Mouse (Mus musculus): ENCODE results near the gene Cox5b. TPM values are rescaled to one million over a fixed set of nuclear protein-coding genes. Genes with fewer than 3 reads are reported as not detected.
A peak's percentile ranks its signal among the peaks of the same experiment; 100 is the strongest.

The Cox5b gene
- polyA plus RNA-seq (2014; fragmentation: Nextera tagmentation; extraction: Ambion mirVana) = 772 and 811 TPM in 2 replicates

- DNase-seq (ENCODE audit: low spot score) (peak; percentile 99), ATAC-seq (ENCODE audit: low FRiP score) (peak; percentile 95)
- no peaks in the 10 kb centered on the region for H3K27me3 ChIP-seq (ENCODE audit: control insufficient read depth, insufficient read depth, low read length)
- no peaks in the 10 kb centered on the region for H3K9me3 ChIP-seq (ENCODE audit: control insufficient read depth, low read length)
- peak within 1 kb of the TSS; percentile 76 for H3K4me3 ChIP-seq (replicated peaks; ENCODE audit: low read length)
- H3K4me1 ChIP-seq (replicated peaks; ENCODE audit: control insufficient read depth, insufficient read depth, low read length) = peaks cover 6% of the 10 kb centered on the region
- H3K4me2 ChIP-seq (replicated peaks) = peak within 1 kb of the TSS; percentile 87
- peak within 1 kb of the TSS; percentile 52; the same call in 1 of the 2 replicates for H3K27ac ChIP-seq
- H3K9ac ChIP-seq = peak within 1 kb of the TSS; percentile 81
- WGBS = 1% methylated on average over 67 of the region's 68 CpGs
- peaks cover 25% of the 10 kb centered on the region for H3K36me3 ChIP-seq (replicated peaks; ENCODE audit: control insufficient read depth, insufficient read depth)
Measured at GRCm38 (mm10) chr1:36691271-36692155, at the start of gene Cox5b. Gene Cox5b, plus strand, starts transcription at chr1:36691449.

DNA sequence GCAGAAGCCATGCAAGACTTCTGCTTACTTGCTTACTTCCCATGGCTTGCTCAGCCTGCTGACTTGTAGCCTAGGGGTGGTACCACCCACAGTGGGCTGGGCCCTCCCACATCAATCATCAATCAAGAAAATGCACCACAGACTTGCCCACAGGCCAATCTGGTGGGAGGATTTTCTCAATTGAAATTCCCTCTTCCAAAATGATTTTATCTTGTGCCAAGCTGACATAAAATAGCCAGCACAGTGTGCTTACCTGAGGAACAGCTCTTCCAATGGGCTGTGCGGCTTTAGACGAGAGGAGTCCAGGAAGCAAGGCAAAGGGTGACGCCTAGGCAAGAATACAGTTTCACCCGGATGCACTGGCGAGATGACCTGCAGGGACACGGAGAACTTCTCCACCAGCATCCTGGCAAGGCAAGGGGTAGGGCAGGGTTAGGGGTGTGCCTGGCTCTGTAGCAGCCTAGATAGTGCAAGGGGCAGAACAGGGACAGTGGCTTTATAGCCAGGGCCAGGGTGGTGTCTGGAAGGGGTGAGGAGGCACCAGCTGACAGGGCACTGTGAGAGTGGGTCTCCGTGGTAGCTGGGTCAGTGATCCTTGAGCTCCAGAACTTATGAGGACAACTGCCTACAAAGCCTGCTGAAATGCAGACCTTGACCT is 47.2 kb upstream of the Cox5b start:
- Histone ChIP-seq H3K4me3 (replicated peaks; ENCODE audit: low read length) (no peak overlapping the region), H3K27ac (no peak overlapping the region), H3K4me1 (replicated peaks; ENCODE audit: control insufficient read depth, insufficient read depth, low read length) (no peaks in the 10 kb centered on the region), H3K4me2 (replicated peaks) (no peak overlapping the region), H3K36me3 (replicated peaks; ENCODE audit: control insufficient read depth, insufficient read depth) (no peaks in the 10 kb centered on the region), H3K9ac (no peak overlapping the region), H3K9me3 (ENCODE audit: control insufficient read depth, low read length) (no peaks in the 10 kb centered on the region), H3K27me3 (ENCODE audit: control insufficient read depth, insufficient read depth, low read length) (no peaks in the 10 kb centered on the region)
- ATAC-seq (ENCODE audit: low FRiP score) (no peak), DNase-seq (ENCODE audit: low spot score) (no peak)
- 89% methylated on average over 7 of the region's 7 CpGs for WGBS

GRCm38 (mm10) chr1:36644615-36645007 is 46.6 kb upstream of the Cox5b start:
- H3K4me1 ChIP-seq (replicated peaks; ENCODE audit: control insufficient read depth, insufficient read depth, low read length) = no peaks in the 10 kb centered on the region
- H3K9ac ChIP-seq = no peak overlapping the region
- no peaks in the 10 kb centered on the region for H3K36me3 ChIP-seq (replicated peaks; ENCODE audit: control insufficient read depth, insufficient read depth)
- no peaks in the 10 kb centered on the region for H3K9me3 ChIP-seq (ENCODE audit: control insufficient read depth, low read length)
- no peak overlapping the region for H3K4me2 ChIP-seq (replicated peaks)
- H3K4me3 ChIP-seq (replicated peaks; ENCODE audit: low read length) = no peak overlapping the region
- 85% methylated on average over 9 of the region's 9 CpGs for WGBS
- no peaks in the 10 kb centered on the region for H3K27me3 ChIP-seq (ENCODE audit: control insufficient read depth, insufficient read depth, low read length)
- no peak for ATAC-seq (ENCODE audit: low FRiP score)
- no peak for DNase-seq (ENCODE audit: low spot score)
- H3K27ac ChIP-seq = no peak overlapping the region

- WGBS = 68% methylated on average over 3 of the region's 3 CpGs
- no peak overlapping the region for H3K9ac ChIP-seq
- no peak for DNase-seq (ENCODE audit: low spot score)
Measured at GRCm38 (mm10) chr1:36646285-36646684, 45.0 kb upstream of the Cox5b start.

DNA sequence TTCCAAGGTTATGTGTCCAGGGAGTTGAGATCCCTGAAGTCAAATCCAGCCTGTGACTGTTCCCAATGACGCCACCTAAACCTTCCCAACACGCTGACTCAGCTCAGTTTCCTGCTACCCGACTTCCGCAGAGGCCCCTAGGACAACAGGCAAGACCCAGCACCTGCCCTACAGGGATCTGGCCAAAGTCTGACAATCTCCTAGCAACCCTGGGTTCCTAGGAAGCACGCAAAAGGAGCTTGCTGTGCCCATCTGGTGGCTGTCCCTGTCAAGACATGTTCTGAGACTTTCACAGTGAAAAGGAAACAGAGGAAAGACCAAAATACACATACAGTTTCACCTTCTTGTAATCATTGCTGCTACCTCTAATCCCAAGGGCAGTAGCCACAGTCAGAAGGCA is 43.6 kb upstream of the Cox5b start:
- 59% methylated on average over 5 of the region's 5 CpGs for WGBS
- H3K27ac ChIP-seq = no peak overlapping the region
- no peaks in the 10 kb centered on the region for H3K27me3 ChIP-seq (ENCODE audit: control insufficient read depth, insufficient read depth, low read length)
- no peaks in the 10 kb centered on the region for H3K4me1 ChIP-seq (replicated peaks; ENCODE audit: control insufficient read depth, insufficient read depth, low read length)
- ATAC-seq (ENCODE audit: low FRiP score) (no peak), DNase-seq (ENCODE audit: low spot score) (no peak)
- no peaks in the 10 kb centered on the region for H3K9me3 ChIP-seq (ENCODE audit: control insufficient read depth, low read length)
- no peak overlapping the region for H3K4me3 ChIP-seq (replicated peaks; ENCODE audit: low read length)
- H3K4me2 ChIP-seq (replicated peaks) = no peak overlapping the region
- H3K9ac ChIP-seq = no peak overlapping the region
- H3K36me3 ChIP-seq (replicated peaks; ENCODE audit: control insufficient read depth, insufficient read depth) = no peaks in the 10 kb centered on the region

More at GRCm38 (mm10) chr1:36646285-36646684, 45.0 kb upstream of the Cox5b start:
- no peak for ATAC-seq (ENCODE audit: low FRiP score)
- H3K4me2 ChIP-seq (replicated peaks) = no peak overlapping the region
- no peaks in the 10 kb centered on the region for H3K27me3 ChIP-seq (ENCODE audit: control insufficient read depth, insufficient read depth, low read length)
- no peak overlapping the region for H3K27ac ChIP-seq
- no peaks in the 10 kb centered on the region for H3K36me3 ChIP-seq (replicated peaks; ENCODE audit: control insufficient read depth, insufficient read depth)
- H3K4me1 ChIP-seq (replicated peaks; ENCODE audit: control insufficient read depth, insufficient read depth, low read length) = no peaks in the 10 kb centered on the region
- H3K9me3 ChIP-seq (ENCODE audit: control insufficient read depth, low read length) = no peaks in the 10 kb centered on the region
- no peak overlapping the region for H3K4me3 ChIP-seq (replicated peaks; ENCODE audit: low read length)

DNA sequence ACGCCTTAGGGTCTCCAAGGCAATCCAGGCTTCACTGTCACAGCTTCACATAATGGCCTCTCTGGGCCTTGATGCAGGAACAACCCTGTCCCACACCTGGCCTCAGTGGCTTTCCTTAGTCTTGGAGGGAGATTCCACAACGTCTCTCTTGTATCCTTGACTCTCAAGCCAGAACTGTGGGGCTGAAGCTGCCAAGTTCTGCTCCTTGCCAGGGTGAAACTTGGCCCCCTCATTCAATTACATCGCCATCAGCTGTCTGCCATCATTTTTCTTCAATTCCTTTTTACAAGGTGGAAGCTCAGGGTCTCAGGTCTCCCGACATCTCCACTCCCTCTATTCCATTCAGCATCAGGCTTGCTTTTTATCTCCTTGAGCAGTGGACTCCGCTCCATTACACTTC is 36.2 kb upstream of the Cox5b start:
- no peaks in the 10 kb centered on the region for H3K9me3 ChIP-seq (ENCODE audit: control insufficient read depth, low read length)

GRCm38 (mm10) chr1:36656233-36656632 is 35.0 kb upstream of the Cox5b start:
- DNase-seq (ENCODE audit: low spot score) (no peak), ATAC-seq (ENCODE audit: low FRiP score) (no peak)
- WGBS = 95% methylated on average over 3 of the region's 3 CpGs
- Histone ChIP-seq H3K4me2 (replicated peaks) (no peak overlapping the region), H3K36me3 (replicated peaks; ENCODE audit: control insufficient read depth, insufficient read depth) (no peaks in the 10 kb centered on the region), H3K27ac (no peak overlapping the region), H3K4me3 (replicated peaks; ENCODE audit: low read length) (no peak overlapping the region), H3K9ac (no peak overlapping the region), H3K27me3 (ENCODE audit: control insufficient read depth, insufficient read depth, low read length) (no peaks in the 10 kb centered on the region), H3K4me1 (replicated peaks; ENCODE audit: control insufficient read depth, insufficient read depth, low read length) (no peaks in the 10 kb centered on the region), H3K9me3 (ENCODE audit: control insufficient read depth, low read length) (no peaks in the 10 kb centered on the region)

More for the DNA sequence above, 36.2 kb upstream of the Cox5b start:
- no peaks in the 10 kb centered on the region for H3K27me3 ChIP-seq (ENCODE audit: control insufficient read depth, insufficient read depth, low read length)
- WGBS = 78% methylated on average over 5 of the region's 5 CpGs
- no peak for ATAC-seq (ENCODE audit: low FRiP score)
- H3K4me3 ChIP-seq (replicated peaks; ENCODE audit: low read length) = no peak overlapping the region
- H3K4me2 ChIP-seq (replicated peaks) = no peak overlapping the region
- DNase-seq (ENCODE audit: low spot score) = no peak
- H3K36me3 ChIP-seq (replicated peaks; ENCODE audit: control insufficient read depth, insufficient read depth) = no peaks in the 10 kb centered on the region
- H3K4me1 ChIP-seq (replicated peaks; ENCODE audit: control insufficient read depth, insufficient read depth, low read length) = no peaks in the 10 kb centered on the region
- no peak overlapping the region for H3K27ac ChIP-seq
- H3K9ac ChIP-seq = no peak overlapping the region

- Histone ChIP-seq H3K9me3 (ENCODE audit: control insufficient read depth, low read length) (no peaks in the 10 kb centered on the region), H3K27ac (no peak overlapping the region), H3K4me3 (replicated peaks; ENCODE audit: low read length) (no peak overlapping the region), H3K36me3 (replicated peaks; ENCODE audit: control insufficient read depth, insufficient read depth) (no peaks in the 10 kb centered on the region), H3K4me1 (replicated peaks; ENCODE audit: control insufficient read depth, insufficient read depth, low read length) (no peaks in the 10 kb centered on the region), H3K27me3 (ENCODE audit: control insufficient read depth, insufficient read depth, low read length) (no peaks in the 10 kb centered on the region), H3K4me2 (replicated peaks) (no peak overlapping the region), H3K9ac (no peak overlapping the region)
- DNase-seq (ENCODE audit: low spot score) (no peak), ATAC-seq (ENCODE audit: low FRiP score) (no peak)
- 84% methylated on average over 4 of the region's 4 CpGs for WGBS
Measured at GRCm38 (mm10) chr1:36657658-36658415, 33.4 kb upstream of the Cox5b start.
